Mouse (Mus musculus): ENCODE measurements around the gene Lrp1.

Gene Lrp1

DNA sequence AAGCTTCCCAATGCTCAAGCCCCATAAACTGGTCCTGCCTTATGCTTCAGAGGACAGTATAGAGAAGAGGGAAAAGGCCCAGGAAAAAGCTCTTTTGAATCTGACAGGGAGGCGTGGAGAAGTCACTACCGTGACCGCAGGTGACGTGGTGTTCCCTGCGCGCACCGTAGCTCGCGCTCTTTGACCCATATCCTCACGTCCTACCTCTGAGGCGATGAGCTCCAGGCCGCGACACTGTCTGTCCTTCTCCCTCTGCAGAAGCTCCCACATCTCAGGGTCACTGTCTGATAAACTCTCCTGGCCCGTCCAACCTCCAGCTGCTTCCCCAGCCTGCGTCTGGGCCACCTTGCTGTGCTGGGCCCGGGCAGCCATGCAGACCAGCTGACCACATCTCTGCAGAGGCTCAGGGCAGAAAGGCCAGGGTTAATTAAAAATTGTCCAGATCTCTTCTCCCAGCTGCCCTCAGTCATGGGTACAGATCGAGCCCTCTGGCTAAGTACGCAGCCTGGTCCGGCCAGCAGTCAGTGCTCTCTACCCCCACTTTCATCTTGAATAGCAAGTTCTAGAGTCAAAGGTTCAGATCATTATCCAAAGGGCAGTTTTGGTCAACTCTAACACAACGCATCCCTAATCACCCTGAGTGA is 100.1 kb downstream of the Lrp1 start:
- DNase-seq (ENCODE audit: low read depth), result no peak

- DNase-seq (ENCODE audit: low read depth), result no peak
Observed at GRCm38 (mm10) chr10:127519903-127520713, 100.8 kb downstream of the Lrp1 start.

DNA sequence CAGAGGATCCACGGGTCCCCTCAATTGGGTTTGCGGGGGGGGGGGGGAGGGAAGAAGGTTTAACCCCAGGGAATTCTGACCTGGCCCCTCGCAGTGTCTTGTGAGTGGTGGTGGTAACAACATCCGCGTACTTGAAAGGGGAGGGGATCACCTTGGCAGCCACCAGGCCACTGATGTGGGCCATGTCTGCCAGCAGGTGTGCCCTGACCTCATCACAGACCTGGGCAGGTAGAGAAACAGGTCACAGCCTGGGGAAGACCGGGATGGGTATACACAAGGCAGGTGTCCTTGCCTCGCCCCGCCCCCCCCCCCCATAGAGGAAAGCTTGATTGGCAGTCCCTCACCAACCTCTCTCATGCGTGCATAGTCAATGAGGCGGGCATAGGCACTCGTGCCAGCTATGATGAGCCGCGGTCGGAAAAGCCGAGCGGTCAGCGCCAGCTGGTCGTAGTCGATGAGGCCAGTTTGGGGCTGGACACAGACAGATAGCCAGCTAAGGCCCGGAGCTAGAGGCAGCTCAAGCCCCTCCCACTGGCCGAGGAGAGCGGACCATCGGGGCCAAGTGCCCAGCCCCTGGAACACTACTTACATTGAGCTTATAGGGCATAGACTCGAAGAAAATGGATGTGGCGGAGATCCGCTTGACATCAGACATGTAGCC is 101.8 kb downstream of the Lrp1 start:
- no peak for DNase-seq (ENCODE audit: low read depth)

- no peak for DNase-seq (ENCODE audit: low read depth)
Observed at GRCm38 (mm10) chr10:127517941-127518340, 103.0 kb downstream of the Lrp1 start.

GRCm38 (mm10) chr10:127516576-127517260 is 104.2 kb downstream of the Lrp1 start:
- DNase-seq (ENCODE audit: low read depth), result no peak

DNA sequence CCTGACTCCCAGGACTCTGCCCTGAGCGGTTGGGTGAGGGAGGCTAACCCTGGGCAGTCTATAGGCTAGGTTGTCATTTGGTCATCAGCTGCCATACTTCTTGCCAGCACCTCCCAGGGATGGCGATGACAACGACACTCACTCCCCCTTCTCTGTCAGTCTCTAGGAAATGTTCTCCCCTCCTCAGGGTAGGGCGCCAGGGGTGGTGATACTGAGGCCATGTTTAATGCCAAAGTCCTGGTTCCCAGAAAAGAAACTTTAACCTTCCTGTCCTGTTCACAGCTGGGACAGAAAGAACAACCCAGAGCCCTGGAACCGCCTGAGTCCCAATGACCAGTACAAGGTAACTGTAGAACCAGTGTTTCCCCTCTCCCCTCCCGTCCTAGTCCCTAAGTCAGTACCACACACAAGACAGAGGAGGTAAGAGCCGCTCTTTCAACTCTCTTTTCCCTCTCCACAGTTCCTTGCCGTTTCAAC is 104.9 kb downstream of the Lrp1 start:
- no peak for DNase-seq (ENCODE audit: low read depth)

DNA sequence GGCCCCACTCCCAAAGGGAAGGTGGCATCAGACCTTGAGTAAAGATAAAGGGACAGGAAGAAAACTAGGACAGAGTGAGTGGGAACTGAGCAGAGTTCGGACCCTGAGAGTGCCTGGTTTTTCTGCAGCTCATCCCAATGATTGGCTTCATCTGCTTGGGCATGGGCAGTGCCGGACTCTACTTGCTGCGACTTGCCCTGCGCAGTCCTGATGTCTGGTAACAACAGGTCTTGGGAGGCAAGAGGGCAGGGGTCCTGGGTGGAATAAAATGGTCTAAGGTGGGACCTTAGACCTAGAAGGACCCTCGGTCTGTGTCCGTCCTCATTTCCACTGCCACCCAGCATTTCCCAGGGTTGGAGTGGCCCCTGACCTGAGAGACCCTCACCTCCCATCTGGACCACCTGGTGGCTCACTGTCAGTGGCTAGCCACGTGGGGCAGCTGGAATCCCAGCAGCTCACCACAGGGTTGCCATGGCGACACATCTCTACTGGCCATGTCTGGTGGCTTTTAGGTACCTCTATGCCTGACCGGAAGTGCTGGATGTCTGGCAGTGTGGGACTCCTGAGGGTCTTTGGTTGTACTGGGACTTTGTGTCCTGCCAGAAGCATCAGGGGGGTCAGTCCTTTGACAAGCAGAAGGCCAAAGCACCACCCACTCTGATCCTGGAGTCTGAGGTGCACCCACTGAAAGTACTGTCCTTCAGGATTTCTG is 105.5 kb downstream of the Lrp1 start:
- no peak for DNase-seq (ENCODE audit: low read depth)

- no peak for DNase-seq (ENCODE audit: low read depth)
Observed at GRCm38 (mm10) chr10:127514764-127515163, 106.2 kb downstream of the Lrp1 start, which contains the start of gene Ndufa4l2. Gene Ndufa4l2 (plus strand): TSS chr10:127514967.

DNA sequence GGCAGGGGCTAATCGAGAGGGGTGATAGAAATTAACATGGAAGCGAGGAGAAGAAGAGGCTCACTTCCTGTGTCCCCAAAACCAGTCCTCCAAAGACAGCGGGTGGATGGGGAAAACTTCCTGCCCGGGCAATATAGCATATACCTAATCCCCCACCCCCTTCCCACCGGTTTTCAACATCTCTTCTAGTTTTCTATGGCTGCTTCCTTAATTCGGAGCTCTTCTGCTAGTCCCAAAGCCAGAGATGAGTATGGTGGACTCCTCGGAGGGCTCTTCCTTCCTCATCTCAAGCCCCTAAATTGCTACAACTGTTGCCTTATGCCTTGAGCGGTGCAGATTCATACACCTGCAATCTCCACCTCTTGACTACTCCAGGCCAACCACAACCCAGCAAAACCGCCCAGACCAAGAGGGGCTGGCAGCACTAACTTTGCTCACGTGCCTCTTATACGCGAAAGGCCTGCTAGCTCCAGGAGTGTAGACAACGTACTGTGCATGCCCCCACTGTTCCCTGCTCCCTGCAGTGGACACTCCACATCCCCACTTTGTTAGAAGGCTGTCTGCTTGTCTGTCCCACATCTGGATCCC is 106.7 kb downstream of the Lrp1 start:
- DNase-seq (ENCODE audit: low read depth), result no peak

DNA sequence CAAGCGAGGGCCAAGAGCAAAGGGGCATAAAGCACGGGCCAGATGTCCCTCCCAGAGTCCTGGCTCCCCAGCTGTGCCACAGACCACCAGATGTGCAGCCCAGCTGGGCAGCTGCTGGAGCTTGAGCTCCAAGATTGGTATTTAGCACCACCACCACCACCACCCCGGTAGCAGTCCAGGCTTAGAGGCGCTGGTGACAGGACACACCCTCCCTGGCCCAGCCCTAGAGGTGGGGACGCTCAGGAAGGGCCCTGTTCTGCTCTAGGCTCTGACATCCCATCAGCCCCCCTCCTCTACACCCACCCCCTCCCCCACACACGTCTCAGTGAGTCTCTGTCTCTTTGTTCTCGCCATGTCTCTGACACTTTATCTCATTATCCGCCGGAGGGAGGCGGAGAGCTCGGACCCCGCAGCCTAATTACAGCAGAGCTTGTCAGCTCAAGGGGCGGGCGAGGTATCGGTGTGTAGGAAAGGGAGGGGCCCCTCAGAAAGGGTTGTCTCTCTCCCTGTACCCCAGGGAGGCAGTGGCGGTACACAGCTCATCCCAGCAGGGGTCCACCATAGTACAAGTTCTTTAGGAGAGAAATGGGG is 107.4 kb downstream of the Lrp1 start:
- no peak for DNase-seq (ENCODE audit: low read depth)

DNA sequence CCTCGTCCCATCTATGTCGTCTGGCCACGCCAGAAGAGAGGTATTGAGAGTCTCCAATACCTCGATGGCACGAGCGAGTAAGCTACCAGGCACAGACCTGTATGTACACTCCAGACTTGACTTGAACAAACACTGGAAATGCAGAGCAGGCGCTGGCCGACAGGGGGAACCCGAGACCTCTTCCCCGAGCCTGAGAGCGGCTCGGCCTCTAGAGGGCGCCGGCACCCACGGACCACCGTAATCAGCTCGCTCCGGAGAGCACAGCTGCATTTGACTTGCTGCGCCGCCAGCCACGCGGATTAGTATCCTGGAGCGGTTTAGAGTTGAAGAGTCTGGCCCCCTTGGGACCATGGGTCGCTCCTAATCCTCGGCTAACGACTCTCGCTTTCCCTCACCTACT is 108.1 kb downstream of the Lrp1 start:
- DNase-seq (ENCODE audit: low read depth), result peak; percentile 86

DNA sequence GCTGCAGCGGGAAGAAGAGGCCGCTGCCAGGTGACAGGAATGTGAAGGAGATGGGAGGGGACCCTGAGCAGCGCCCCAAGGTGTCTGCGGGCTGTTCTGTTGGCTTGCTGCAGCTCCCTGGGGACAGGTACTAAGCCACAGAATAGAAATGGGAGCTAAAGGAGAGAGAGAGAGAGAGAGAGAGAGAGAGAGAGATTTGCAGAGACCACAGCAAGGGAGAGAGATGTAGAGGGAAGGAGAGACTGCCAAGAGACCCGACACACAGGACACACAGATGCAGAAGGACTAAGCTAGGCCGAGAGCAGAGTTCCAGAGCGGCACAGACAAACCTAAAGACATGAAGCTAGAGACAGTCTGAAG is 108.7 kb downstream of the Lrp1 start:
- no peak for DNase-seq (ENCODE audit: low read depth)

DNA sequence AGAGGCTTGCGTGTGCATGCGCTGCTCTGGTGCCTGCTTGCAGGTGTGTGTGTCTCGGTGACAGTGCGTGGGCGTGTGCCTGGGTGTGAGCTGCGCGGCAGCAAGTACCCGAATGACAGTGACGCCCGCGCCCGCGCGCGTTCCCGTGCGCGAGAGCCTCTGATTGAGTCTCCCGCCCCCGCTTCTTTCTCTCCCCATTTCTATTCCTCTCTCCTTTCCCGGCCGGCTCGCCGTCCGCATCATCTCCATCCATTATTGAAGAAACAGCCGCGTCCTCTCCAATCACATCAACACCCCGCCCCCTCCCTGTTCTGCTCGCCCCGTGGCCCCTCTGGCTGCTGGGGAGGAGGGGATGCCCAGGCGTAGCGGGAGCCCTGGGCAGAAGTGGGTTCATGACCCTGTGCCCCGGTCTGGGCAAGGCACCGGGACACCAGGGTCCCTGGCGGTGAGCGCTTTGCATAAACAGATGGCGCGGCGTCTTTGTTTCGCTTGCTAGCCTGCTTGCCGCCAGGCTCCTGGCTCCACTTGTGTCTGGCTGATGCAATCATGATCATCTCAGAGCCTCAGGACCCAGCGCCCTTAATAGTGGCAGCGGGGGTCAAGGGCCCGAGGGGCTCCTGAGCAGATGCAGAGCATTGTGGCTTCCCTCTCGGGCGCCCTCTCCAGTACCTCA is 109.2 kb downstream of the Lrp1 start:
- DNase-seq (ENCODE audit: low read depth), result no peak

- DNase-seq (ENCODE audit: low read depth), result no peak
Observed at GRCm38 (mm10) chr10:127510895-127511617, 109.9 kb downstream of the Lrp1 start.

GRCm38 (mm10) chr10:127509837-127510701 is 110.9 kb downstream of the Lrp1 start:
- no peak for DNase-seq (ENCODE audit: low read depth)

- DNase-seq (ENCODE audit: low read depth), result peak; percentile 88
Observed at GRCm38 (mm10) chr10:127509051-127509836, 111.7 kb downstream of the Lrp1 start.

GRCm38 (mm10) chr10:127508239-127508638 is 112.7 kb downstream of the Lrp1 start:
- DNase-seq (ENCODE audit: low read depth), result peak; percentile 87
